Mouse (Mus musculus) cortical plate, adult 2 months (tissue): ENCODE results near the gene Chaf1a. TPM values are rescaled to one million over a fixed set of nuclear protein-coding genes. Genes with fewer than 3 reads are reported as not detected.

ENCODE experiments used
- H3K27ac ChIP-seq: fragments of 200-500 bp; 2 replicates; pipeline ENCODE4 v1.5.1; 2012; ENCODE audit warnings: low read length, control low read depth, inconsistent platforms; ENCODE audit not compliant: insufficient read depth
- H3K4me1 ChIP-seq: fragments of 200-500 bp; 2 replicates; pipeline ENCODE4 v1.6.1; 2011; ENCODE audit warnings: low read length; ENCODE audit not compliant: control insufficient read depth, insufficient read depth
- H3K4me3 ChIP-seq: fragments of 200-500 bp; 2 replicates; pipeline ENCODE4 v1.5.1; 2011; ENCODE audit warnings: mild to moderate bottlenecking, low read length, control low read depth; ENCODE audit not compliant: insufficient read depth
- CTCF ChIP-seq: fragments of 200-500 bp; IDR thresholded peaks from 2 replicates; pipeline ENCODE4 v1.5.1; 2011; ENCODE audit warnings: mild to moderate bottlenecking, control low read depth, low read length; ENCODE audit not compliant: insufficient read depth; ENCODE audit errors: extremely low read depth
- POLR2A ChIP-seq: fragments of 200-500 bp; IDR thresholded peaks from 2 replicates; pipeline ENCODE4 v1.6.1; 2011; ENCODE audit warnings: mild to moderate bottlenecking, low read length, control low read depth; ENCODE audit not compliant: insufficient read depth; ENCODE audit errors: extremely low read depth
- polyA plus RNA-seq: library from polyadenylated mRNA; depleted of rRNA; stranded (reverse); fragments of >200 nt; gene quantifications from 2 replicates; pipeline ENCODE4 v1.2.3, GENCODE M21; 2012

The Chaf1a gene
- polyA plus RNA-seq, 1 experiment, result 2.6 TPM

- peaks cover 3% of the 10 kb centered on the region for H3K4me1 ChIP-seq
- H3K27ac ChIP-seq, result no peak within 1 kb of the TSS
- peak within 1 kb of the TSS; percentile 97 for H3K4me3 ChIP-seq
- peak; percentile 79 for TF ChIP-seq POLR2A
- no peak for TF ChIP-seq CTCF
Observed at GRCm38 (mm10) chr17:56078880-56079795, 38.9 kb downstream of the Chaf1a start, which contains the start of gene Hdgfl2. Hdgfl2 (plus strand) TSS chr17:56079634.

GRCm38 (mm10) chr17:56079921-56080320, 39.7 kb downstream of the Chaf1a start:
- peak overlapping the region; percentile 97 for H3K4me3 ChIP-seq
- no peak overlapping the region for H3K27ac ChIP-seq
- TF ChIP-seq POLR2A (no peak), CTCF (no peak)
- H3K4me1 ChIP-seq, result peaks cover 4% of the 10 kb centered on the region

- H3K4me3 ChIP-seq, result peak overlapping the region; percentile 97
- H3K4me1 ChIP-seq, result peaks cover 4% of the 10 kb centered on the region
- no peak overlapping the region for H3K27ac ChIP-seq
- TF ChIP-seq CTCF (no peak), POLR2A (no peak)
Observed at GRCm38 (mm10) chr17:56080781-56081585, 40.7 kb downstream of the Chaf1a start.

GRCm38 (mm10) chr17:56092312-56092711, 52.1 kb downstream of the Chaf1a start:
- no peak overlapping the region for H3K4me3 ChIP-seq
- H3K4me1 ChIP-seq, result no peaks in the 10 kb centered on the region
- TF ChIP-seq POLR2A (no peak), CTCF (no peak)
- H3K27ac ChIP-seq, result no peak overlapping the region

- TF ChIP-seq CTCF (no peak), POLR2A (no peak)
- no peak overlapping the region for H3K4me3 ChIP-seq
- no peaks in the 10 kb centered on the region for H3K4me1 ChIP-seq
- H3K27ac ChIP-seq, result no peak overlapping the region
Observed at GRCm38 (mm10) chr17:56092794-56093193, 52.6 kb downstream of the Chaf1a start.

- Histone ChIP-seq H3K4me1 (no peaks in the 10 kb centered on the region), H3K4me3 (no peak overlapping the region), H3K27ac (no peak overlapping the region)
- TF ChIP-seq CTCF (no peak), POLR2A (no peak)
Observed at GRCm38 (mm10) chr17:56096883-56097282, 56.6 kb downstream of the Chaf1a start.

- H3K4me1 ChIP-seq, result no peaks in the 10 kb centered on the region
- TF ChIP-seq CTCF, result no peak
- no peak for TF ChIP-seq POLR2A
- H3K27ac ChIP-seq, result no peak overlapping the region
- no peak overlapping the region for H3K4me3 ChIP-seq
Observed at GRCm38 (mm10) chr17:56098180-56098579, 57.9 kb downstream of the Chaf1a start.

GRCm38 (mm10) chr17:56098711-56099572, 58.7 kb downstream of the Chaf1a start:
- Histone ChIP-seq H3K27ac (no peak overlapping the region), H3K4me1 (no peaks in the 10 kb centered on the region), H3K4me3 (no peak overlapping the region)
- no peak for TF ChIP-seq POLR2A

- Histone ChIP-seq H3K4me1 (no peaks in the 10 kb centered on the region), H3K27ac (no peak overlapping the region), H3K4me3 (no peak overlapping the region)
- no peak for TF ChIP-seq POLR2A
- no peak for TF ChIP-seq CTCF
Observed at GRCm38 (mm10) chr17:56100811-56101210, 60.6 kb downstream of the Chaf1a start.
